Mouse (Mus musculus) right cerebral cortex, postnatal 14 days (tissue): ENCODE results near the gene Creg1.

Experiments
- DNase-seq: peaks from one replicate; pipeline ENCODE4 v3.0.0; 2022

The Creg1 gene

DNA sequence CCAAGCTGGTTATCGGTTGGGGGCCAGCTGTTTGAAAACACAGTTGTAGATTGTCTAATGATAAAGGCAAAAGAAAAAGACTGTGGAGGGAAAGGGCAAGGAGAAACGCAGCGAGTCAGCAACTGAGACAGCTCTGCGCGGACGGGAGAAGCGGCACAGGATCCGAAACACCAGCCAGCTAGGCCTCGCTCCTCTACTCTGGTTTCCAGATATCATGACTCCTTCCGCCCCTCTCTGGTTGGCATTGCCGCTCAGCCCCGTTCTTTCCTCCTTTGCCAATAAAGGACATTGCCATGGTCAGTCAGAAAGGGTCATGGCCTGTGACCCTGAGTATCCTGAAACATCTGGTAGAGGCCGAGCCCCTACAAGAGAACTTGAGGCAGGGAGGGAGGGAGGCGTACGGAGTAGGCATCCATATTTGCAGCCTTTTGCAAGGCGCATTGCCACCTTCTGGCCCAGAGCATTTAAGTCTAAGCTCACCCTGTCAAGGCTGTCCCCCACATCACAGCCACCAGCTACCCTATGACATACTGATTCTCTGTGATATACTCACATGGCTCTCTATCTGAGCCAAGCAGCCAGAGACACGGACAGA lies 25.6 kb downstream of the Creg1 start:
- no peak for DNase-seq

DNA sequence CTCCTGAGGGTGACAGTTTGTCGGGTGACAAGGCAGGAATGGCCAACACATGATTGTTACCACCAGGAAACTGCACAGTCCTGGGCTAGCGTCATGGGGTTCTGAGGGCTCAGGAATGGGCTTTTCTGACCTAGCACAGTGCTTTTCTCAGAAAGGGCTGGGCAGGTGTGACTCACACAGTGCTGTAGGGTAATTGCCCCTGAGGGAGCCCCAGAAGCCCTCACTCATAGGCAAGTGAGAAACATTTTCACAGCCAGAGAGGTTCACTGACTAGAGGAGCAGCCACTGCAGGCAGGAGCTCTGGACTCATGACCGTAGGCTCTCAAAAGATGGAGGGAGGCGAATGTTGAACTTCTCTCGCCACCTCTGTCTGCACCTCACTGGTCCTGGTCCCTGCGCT lies 26.4 kb downstream of the Creg1 start:
- DNase-seq, result no peak

DNA sequence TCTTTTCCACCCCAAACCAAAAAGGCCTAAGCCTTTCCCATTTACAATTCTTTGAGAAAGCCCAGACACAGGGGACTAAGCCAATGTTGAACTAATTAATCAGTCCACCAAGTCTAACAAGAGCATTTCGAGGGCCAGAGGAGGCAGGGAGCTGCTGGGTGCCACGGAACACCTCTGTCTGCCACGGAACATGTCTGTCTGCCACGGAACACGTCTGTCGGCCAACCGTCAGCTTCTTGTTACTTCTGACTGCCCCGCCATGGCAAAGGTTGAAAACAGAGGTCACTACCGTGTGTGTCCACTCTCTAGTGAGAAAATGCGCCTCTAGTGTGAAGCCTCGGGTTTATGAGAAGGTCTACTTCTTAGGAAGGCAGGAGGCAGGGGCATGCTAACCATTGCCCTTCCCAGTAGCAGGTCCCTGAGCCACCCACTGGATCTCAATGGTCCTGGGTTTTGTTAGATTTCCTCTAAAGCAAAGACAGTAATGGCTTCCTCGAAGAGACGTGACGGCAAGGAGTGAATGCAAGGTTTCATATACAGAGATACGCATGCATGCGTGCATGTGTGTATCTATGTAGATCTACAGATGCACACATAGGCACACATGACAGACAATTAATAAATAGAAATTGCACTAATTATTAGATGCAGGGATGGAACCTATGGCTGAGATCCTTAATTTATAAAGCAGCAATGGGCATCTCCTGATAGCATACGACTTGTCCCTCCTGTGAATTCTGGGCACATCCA lies 27.1 kb downstream of the Creg1 start:
- DNase-seq, result no peak

DNA sequence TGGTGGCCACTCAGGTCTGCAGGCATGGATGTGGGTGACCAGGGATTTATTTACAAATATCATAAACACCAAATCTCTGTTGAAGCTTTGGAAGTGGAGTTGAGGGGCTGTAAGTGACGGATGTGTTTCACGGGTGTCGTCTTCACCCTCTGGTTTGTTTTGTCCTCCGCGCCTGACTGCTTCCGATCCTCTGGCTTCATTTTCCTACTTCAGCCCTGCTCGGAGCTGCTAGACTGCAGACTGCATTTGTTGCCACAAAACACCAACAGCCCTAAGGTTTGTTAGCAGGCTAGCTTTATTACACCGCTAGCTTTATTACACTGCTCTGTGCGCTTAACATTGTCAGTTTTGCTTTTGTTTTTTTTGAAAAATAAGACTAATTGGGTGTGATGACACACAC lies 27.9 kb downstream of the Creg1 start:
- DNase-seq, result no peak

- DNase-seq, result no peak
Measured at GRCm38 (mm10) chr1:165801709-165802310, 38.3 kb downstream of the Creg1 start.

DNA sequence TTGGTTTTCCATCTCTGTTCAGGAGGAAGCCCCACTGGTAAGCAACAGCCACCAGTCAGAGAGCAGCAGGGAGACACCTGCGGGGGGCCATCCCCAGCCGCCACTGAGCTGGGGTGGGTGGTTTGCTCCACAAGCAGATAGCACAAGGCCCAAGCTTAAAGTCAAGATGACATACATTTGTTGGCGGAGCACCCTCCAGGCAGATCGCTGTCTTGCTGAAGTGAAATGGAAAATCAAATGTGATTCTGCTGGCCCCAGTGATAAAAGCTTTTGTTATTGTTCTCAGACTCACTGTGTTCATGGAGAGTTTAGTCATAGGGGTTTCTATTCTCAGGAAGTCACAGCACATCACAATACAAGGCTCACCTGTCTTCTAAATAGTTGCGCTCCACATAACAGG lies 39.6 kb downstream of the Creg1 start:
- DNase-seq, result no peak

GRCm38 (mm10) chr1:165804133-165804532 lies 40.6 kb downstream of the Creg1 start:
- no peak for DNase-seq

DNA sequence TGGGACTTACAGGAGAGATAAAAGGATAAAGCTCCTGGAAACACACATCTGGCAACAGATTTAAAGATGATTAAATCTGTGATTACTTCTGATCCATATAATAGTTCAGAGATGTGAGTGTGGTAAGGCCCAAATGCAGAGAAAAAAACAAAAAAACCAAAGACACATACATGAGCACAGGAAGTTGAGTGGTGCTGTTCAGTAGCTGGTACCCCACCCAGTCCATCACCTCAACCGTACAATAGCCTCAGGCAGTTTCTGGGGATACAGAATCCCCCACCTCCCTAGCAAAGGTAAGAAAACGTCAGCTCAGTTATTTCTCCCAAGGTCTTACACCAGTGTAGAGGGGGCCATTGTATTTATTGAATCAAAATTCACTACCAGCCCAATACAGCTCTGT lies 47.1 kb downstream of the Creg1 start:
- no peak for DNase-seq

- DNase-seq, result no peak
Measured at GRCm38 (mm10) chr1:165811170-165811569, 47.6 kb downstream of the Creg1 start.

DNA sequence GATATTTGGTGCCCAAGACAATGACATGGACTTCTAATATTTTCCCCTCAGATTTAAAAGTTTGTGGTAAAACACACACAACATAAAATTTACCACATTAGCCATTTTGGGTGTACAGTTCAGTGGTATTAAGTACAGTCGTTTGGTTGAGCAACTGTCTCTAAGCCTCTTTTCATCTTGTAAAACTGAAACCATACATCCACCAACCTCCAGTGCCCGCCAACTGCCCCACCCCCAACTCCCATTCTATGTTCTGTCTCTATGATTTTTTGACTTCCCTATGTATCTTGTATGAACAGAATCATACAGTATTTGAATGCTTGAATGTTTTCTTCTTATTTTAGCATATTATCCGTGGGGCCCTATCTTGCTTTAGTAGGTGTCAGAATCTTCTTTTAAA lies 49.2 kb downstream of the Creg1 start:
- DNase-seq, result no peak

DNA sequence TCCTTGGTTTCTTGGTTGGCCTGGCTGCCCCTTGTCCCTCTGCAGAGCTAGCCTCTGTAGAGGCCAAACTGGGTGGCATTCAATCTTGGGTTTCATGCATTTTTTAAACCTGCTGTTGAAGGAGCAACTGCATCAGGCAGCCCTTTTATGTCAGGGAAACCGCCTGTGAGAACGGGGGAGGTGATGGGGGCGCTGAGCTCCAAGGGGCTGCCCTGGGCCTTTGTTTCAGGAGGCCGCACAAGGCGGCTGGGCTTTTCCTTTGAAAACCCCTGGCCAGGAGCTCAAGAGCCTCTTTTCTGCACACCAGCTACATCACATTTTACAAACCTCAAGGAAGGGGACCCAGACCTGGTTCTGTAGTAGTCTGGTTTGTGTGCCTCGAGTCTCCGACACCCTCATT lies 50.6 kb downstream of the Creg1 start:
- no peak for DNase-seq

GRCm38 (mm10) chr1:165814521-165815278 lies 51.2 kb downstream of the Creg1 start:
- DNase-seq, result no peak

DNA sequence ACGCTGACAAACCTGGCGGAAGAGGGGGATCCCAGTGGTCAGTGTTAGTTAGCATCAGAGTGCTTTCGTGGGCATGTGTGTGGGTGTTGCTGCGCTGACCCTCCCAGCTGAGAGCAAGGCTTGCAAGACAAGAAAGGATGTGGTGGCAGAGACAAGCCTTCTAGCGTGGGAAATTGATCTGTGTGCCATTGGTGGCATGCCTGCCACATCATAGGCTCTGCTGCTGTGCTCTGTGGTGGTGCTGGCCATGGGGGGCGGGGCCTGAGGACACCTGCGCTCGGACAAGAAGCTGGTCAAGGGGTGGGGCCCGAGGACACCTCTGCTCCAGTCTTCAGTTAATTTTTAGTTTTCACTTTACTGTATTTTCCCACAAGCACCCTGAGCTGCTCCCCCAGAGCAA lies 52.8 kb downstream of the Creg1 start:
- no peak for DNase-seq

DNA sequence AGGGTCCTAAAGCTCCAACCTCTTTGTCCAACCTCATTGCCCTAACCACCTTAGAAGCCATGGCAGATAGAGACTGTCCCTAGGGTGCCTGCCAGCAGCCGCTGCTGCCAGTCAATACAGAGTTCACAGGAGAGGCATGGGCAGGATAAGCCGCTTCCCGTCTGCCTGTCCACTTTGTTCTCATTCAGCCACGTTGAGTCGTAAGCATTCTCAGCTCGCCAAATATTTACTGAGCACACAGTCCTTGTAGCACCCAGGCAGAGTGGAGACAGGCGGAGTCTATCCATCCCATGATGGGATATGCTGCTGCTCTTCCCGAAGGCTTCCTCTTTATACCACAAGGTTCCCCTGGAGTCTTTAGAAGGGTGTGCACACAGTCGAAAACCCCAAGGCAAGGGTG lies 53.7 kb downstream of the Creg1 start:
- no peak for DNase-seq

GRCm38 (mm10) chr1:165818145-165818860 lies 54.8 kb downstream of the Creg1 start:
- no peak for DNase-seq

GRCm38 (mm10) chr1:165819147-165819546 lies 55.6 kb downstream of the Creg1 start:
- no peak for DNase-seq

- no peak for DNase-seq
Measured at GRCm38 (mm10) chr1:165822031-165822430, 58.5 kb downstream of the Creg1 start.
